Mouse (Mus musculus) ovary, postnatal 36 days (tissue): Measurements from ENCODE around the gene Gm10837.
"Not testable (repeated sequence)": the region's sequence is repeated elsewhere in the genome, so short reads cannot be mapped to it uniquely, and the experiment has no call there.

Source experiments
- DNase-seq: peaks from one replicate; pipeline ENCODE4 v3.0.0; 2022; ENCODE audit warnings: low spot score, mixed read lengths

Gm10837 gene

DNA sequence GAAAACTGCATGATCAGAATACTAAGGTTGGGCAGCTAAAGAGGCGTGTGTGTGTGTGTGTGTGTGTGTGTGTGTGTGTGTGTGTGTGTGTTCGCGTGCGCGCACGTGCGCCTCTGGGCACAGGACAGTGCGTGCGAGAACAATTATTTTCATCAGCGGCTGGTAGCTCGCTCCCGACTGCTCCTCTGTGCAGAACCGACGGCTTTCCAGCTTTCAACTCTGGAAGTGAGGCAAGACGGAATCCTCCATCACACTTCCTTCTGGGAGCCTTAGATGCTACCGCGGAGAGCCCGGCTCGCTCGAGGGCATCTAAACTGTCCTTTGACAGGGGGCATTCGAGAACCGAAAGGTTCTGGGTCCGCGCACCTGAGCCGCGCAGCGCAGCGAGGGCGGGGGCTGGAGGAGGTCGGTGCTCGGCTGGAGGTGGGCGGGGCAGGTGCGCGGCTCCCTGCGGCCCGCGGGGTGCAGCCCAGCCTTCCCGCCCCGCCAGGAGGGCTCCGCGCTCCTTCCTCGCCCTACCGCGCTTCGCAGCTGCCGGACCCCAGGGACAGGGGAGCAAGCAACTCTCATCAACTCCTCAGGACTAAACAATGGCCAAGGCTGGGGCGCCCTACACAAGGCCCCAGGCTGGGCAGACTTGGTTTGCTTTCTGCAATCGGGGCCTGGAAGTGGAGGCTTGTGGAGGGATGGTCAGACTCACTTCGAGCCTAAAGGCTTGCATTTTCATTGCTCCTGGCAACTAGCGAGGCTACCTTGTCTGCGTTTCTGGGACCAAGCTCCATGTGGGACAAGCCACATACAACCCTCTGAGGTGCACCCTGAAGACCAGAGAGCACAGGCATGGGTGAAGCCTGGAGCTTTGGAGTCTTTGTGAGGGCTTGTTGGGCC, at the start of gene Gm10837:
Gm10837 (plus strand) TSS at position 146 of the 888 bp plus-strand sequence.
- DNase-seq: no peak

DNA sequence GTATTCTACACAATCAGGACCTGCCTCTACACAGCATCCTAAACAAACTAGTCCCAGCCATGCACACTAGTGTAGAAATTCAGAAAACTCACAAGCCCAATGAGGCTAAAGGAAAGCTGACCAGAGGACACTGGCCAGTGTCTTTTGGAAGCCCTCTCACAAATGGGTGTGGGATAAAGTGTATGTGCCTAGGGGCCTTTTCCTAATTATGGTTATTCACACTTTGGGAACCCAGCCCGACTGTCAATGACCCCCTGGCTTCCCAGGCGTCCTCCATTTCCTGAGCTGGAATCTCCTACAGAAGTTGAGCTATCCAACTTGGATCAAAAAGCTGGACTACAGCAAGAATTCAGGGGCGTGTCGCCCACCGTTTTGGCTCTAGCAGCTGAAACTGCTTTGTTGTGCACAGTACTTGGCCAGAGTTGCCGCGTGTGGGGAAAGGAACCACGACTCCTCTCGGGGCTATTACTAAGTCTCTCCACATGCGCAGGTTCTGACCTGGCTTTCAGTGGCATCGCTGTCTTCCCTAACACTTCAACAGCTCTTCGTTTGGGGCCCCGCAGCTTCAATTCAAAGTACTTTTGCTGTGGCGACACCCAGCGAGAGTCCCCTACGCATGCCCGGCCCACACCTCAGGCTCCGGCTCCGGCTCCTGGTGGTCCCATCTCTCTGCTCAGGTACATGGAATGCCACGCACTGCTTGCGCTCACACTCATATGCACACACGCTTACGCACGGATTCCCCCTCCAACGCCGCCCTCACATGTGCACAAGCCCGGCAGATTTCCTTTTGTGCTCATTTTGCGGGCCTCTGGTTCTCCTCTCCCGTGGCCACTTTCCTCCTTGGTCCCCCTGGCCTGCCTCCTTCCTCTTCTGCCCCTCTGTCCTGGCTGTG, 40.5 kb upstream of the Gm10837 start:
- DNase-seq: no peak

GRCm38 (mm10) chr14:122450496-122451382, 39.6 kb upstream of the Gm10837 start, which contains the start of gene Gm5089:
TSS of gene Gm5089 (minus strand) at chr14:122451115.
- no peak for DNase-seq

GRCm38 (mm10) chr14:122451551-122452145, 38.7 kb upstream of the Gm10837 start:
- no peak for DNase-seq

DNA sequence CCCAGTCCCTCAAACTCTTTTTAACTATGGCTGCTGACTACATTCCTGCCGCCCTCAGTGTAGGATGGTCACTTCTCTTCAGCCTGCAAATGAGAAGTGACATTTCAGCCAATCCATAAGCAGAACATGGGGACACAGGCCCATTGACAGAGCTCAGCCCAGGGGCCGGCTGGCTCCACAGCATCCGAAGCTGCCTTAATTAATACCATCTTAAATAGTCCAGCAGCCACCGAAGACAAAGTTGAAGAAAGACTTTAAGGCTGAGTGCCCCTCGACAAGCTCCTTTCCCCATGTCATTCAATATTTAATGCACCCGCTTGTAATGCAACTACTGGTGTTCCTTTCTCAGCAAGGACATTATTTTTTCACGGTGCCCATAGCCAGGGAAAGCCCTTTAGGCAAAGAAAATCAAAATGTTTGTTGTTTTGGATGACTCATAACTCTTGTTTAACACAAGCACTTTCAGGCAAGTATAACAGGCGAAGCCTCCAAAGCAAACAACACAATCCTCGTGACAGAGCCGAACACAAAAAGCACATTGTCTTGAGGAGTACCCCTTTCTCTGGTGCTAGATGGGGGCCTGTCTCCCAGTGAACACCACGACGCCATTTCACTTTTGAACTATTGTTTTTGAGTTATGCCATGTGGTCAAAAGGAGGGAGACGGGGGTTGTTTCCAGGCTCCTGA, 37.5 kb upstream of the Gm10837 start:
- no peak for DNase-seq

DNA sequence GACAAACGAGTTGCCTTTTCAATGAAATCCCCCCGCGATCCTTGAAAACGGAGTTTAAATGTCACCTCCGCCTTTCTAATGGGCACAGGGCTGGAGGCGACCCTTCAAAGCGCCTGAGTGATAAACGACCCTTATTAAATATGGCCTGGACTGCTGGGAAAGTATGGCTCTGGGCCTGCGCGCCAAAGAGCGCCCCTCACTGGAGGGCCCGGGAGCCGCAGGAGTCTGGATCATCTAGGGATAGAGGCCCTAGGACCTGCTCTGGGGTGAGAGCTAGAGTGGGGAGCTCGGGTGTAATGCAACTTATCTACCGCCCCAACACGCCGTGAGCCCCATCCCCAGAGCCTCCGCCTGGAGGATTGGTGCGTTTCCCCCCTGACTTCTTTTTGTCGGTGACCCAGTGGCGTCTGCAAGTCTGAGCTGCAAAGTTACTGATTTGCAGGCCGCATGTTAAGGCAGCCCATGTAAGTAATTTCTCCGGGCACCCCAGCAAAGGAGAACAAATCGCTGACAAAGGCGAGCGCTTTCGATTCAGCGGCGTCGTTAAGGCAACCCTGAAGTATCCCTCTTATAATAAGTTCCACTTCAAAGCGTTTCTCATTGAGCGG, 36.9 kb upstream of the Gm10837 start:
- peak; percentile 17 for DNase-seq

DNA sequence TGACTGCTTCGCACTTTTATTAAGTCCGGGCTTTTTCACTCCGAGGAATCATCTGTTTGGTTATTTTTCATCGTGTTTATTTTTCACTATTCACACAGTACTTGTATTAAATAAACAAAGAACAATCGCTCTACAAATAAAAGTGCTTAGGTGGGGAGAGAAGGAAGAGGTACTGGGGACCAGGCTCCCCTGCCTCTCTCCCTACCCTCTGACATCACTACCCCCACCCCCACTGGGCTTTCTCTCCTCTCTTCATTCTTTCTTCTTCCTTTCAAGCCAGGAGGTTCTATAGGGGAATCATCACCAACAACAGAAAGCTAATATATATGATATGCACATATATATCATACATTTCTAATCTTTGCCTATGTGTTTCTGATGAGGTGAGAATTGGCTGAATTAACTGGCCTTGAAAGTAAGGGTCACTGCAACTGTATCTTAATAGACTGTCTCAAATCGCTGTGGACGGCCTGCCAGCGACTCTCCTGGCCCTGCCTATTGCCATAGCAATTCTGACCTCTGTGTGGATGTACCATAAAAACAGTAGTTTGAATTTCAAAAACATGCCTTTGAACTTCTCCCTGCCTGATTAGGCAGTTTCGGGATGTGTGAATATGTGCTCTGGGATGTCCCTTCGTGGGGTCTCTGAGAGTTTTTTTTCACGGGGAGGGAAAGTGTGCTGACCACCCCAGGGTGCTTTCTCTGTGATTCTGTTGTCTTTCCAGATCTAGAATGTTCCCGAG, 36.2 kb upstream of the Gm10837 start:
- no peak for DNase-seq

DNA sequence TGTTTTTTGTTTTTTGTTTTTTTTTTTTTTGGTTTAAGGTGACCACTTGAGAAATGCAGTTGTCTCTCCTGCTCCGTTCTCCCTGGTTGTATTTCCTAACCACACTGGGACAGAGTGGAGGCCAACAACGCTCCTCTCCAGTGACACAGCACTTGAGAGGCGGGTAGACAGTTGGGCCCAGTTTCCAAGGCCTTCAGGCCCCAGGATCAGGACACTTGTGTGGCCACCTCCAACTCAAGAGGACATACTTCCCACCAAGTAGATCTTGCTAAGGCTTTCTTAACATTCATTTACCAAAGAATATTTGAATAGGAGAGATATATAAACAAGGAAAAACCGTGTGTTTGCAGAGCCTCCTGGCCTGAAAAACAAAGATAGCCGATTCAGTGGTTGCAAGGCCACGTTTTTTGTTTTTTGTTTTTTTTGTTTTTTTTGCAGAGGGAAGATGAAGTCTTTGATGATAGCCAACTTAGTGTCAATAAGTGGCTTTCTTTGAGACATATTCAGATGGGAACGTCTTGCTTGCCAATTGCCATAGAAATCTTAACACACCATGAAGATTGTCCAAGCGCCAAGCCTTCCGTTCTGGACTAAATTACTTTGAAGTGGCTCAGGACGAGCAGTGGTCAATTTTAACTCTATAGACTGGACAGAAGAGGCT, 35.4 kb upstream of the Gm10837 start:
- no peak for DNase-seq

GRCm38 (mm10) chr14:122455562-122455958, 34.8 kb upstream of the Gm10837 start:
- no peak for DNase-seq

- not testable (repeated sequence) for DNase-seq
Observed at GRCm38 (mm10) chr14:122459332-122459731, 31.1 kb upstream of the Gm10837 start.

DNA sequence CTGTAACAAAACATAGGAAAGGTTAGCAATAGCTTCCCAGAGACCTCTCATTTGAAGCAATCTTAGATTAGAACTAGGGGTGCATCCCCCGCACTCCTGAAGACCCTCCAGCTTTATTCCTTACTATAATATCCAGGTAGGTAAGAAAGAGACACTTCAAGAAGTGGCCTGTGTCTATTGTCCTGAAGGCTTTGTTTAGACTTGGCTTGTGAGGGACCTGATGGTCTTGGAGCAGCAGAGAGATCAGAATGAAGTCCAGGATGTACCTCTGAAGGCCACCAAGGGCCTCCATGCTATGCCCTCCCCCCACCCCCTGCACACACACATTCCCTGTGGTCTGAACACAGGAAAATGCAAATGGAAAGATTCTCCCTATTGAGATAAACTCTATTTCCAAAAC, 30.6 kb upstream of the Gm10837 start:
- DNase-seq: no peak

DNA sequence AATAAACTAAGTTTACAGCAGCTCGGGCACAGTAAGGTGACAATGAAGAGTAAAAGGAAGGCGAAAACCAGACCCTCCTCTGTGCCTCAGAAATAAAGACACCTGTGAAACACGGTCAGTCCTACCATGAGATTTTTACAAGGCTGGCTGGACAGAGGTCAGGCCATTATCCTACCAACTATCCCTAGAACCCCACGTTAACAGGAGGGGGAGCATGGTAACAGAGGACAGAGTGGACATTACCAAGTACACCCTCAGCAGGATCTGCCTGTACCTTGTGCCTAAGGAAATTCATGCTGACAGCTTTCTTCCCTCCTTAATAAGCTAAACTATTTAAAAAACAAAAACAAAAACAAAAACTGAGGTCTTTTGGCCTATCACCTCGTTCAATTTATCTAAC, 30.2 kb upstream of the Gm10837 start:
- DNase-seq: no peak

GRCm38 (mm10) chr14:122461500-122461899, 28.9 kb upstream of the Gm10837 start:
- no peak for DNase-seq

DNA sequence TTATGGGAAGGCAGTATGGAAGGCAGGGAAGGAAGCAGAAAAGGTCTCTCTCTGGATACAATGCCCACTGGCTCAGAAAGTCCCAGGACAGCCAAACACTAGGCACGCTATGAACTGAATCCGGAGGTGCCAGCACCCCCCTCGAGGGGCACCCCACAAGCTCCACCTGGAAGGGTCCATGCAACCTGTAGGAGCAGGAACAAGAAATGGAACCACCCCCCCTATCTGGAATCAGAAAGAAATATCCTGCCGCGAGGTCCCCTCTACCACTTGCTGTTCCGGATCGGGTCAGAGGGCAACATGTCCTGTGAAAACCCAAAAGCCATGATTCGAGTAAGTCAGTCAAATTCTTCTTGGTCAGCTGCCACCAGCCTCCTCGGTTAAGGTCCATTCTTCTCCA, 28.4 kb upstream of the Gm10837 start:
- DNase-seq: no peak

GRCm38 (mm10) chr14:122462689-122463079, 27.7 kb upstream of the Gm10837 start:
- no peak for DNase-seq

- DNase-seq: peak; percentile 12
Observed at GRCm38 (mm10) chr14:122463080-122463691, 27.2 kb upstream of the Gm10837 start.

DNA sequence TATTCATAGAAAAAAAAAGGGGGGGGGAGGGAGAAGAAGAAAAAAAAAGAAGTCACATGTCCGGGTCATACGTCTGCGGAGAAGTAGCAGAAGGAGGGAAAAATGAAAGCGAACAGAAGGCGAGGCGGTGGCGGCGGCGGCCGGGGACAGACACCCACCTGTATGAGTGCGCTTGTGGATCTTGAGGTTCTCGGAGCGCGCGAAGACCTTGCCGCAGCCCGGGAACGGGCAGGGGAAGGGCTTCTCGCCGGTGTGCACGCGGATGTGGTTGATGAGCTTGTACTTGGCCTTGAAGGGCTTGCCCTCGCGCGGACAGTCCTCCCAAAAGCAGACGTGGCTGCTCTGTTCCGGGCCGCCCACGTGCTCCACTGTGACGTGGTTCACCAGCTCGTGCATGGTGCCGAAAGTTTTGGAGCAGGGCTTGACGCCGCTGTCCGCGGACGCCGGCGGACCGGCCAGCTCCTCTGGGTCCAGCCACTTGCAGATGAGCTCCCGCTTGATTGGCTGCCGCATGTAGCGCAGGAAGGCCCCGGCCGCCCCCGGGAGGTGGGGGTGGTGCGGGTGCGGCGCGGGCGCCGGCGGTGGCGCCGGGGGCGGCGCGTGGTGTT, 26.5 kb upstream of the Gm10837 start:
- DNase-seq: peak; percentile 39

- peak; percentile 13 for DNase-seq
Observed at GRCm38 (mm10) chr14:122464351-122464762, 26.0 kb upstream of the Gm10837 start.
